Mouse (Mus musculus) gastrocnemius, postnatal 10 days (tissue): ENCODE results near the gene Rrh. TPM values are rescaled to one million over a fixed set of nuclear protein-coding genes. Genes with fewer than 3 reads are reported as not detected.

Source experiments
- DNase-seq: peaks from one replicate; pipeline ENCODE4 v3.0.0; 2021; ENCODE audit warnings: mixed read lengths
- long read RNA-seq, 2 experiments: library from polyadenylated mRNA; stranded (forward); transcript quantifications; one replicate each; pipeline ENCODE4 v2.0.0; 2021
- total RNA-seq, 2 experiments: library from RNA; stranded (reverse); gene quantifications; 2 replicates each; pipeline ENCODE4 v1.2.3; 2021

Rrh gene
- total RNA-seq, result under 1 TPM; 0.07 to 0.27 TPM
- long read RNA-seq, experiment 1, result 0 reads
- long read RNA-seq, experiment 2, result 0 reads

DNA sequence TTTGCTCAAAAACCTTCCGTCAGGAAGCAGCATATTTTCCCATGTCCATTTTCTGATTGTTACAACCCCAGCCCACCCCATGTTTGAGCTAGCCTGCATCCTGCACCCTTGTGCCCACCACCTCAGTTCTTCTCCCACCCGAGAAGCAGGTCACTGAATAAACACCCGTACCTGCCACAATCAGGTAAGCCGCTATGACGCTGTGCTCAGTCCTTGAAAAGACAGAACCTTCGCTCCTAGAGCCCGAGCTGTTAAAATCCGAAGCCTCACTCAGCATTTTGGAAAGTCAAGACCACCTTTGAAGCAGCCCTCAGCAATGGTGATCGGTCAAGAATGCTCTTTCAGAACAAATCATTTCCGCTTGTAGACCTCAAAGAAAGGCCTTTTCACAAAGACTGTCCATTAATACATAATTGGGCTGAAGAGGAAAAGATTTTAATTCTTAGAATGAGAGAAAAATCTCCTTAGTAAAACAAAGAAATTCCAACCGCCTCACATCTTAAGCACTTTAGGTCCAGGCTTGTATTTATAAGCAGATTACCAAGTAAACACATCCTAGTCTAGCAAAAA lies at the start of gene Rrh:
Gene Rrh (minus strand): TSS at position 382 of the 570 bp plus-strand sequence.
- no peak for DNase-seq

DNA sequence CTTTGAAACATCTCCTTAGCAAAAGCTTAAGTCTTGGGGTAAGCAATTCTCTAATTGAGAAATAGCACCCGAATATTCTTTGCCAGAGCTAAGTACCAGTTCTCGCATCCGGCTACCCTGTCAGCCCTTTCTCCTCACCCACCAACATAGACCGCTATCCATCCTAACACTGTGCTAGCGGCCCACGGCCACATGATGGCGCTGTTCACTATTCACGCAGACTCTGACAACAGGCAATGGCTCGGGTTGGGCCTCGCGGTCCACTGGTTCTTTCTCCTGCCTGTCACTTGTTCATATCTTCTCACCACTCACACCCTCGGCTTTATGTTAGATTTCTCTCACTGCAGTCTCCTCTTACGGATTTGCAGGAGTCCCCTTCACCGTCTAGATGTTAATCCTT lies 41.3 kb upstream of the Rrh start:
- peak; percentile 56 for DNase-seq

DNA sequence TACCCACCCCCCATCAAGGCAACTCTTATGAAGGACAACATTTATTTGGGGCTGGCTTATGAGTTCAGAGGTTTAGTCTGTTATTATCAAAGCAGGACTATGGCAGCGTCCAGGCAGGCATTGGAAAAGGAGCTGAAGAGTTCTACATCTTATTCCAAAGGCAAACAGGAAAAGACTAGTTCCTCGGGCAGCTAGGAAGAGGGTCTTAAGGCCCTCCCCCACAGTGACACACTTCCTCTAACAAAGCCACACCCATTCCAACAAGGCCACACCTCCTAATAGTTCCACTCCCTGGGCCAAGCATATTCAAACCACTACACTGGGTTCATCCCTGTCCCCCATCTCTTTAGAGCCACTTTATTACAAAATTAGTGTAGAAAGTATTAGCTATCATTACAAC lies 40.2 kb upstream of the Rrh start:
- no peak for DNase-seq

DNA sequence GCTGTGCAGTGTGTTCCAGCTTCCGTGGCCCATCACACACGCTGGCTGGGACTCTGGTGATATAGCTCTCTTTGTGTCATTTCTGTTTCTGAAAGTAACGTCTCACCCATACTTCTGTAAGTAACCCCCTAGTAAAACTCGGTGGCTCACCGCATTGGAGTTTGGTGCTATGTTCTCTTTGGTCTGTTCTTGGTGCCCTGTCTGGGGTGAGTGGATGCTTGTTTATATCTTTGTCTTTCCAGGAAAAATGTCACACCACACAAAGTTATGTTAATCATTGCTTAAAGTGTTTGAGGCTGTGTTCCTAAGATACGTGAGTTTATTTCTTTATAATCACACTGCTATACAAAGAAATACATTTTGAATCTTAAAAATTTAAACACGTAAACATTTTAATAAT lies 24.5 kb upstream of the Rrh start:
- DNase-seq, result no peak

DNA sequence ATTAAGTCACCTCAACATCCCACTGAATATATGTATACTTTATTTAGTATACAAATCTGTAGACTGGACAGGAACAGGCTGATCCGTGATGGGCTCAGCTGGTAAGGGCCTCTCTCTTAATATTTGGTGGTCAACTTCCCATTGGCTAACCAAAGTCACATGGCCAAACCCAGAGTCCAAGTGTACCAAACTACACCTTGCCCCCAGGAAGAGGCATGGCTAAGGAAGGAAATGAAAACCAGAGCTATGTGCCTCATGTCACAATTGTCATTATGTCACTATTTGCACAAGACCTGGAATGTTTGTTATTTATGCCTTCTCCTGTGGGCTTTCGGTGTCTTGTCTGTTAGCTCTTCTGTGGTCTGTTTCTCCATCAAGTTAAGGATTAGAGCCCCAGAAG lies 23.5 kb upstream of the Rrh start:
- DNase-seq, result no peak

DNA sequence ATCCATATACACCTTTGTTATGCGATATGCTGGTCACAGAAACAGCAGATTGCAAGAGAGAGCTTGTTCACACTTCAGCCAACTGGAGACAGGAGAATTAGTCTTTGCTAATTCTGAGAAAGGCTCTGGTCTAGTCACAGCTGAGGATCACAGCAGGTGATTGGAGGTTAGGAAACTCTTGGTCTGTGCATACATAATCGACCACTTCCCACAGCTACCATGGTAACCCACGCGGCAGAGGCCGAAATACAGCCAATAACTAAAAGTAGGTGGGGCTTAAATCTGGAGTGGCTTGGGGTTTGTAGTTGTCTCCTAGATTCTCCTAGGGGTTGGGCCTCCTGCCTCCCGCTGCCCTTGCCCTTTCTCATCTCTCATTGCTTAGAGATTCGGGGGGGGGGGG lies 15.6 kb upstream of the Rrh start:
- DNase-seq, result no peak

DNA sequence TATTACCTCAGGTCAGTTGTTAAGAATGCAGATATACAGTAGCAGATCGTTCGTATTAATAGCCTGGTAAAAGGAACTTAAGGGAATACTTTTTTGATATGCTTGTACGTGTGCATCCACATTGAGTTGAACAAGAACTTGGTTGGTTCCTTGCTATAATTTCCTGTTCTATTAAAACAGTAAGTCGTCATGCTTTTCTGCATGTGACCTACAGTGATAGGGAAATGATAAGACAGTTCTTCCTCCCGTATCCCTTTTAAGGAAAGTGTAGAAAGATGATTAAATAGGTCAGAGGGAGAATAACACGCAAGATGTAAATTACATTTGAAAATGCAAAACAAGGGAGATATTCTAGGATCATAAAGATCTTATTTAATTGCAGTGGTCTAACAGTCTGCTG lies 14.6 kb upstream of the Rrh start:
- DNase-seq, result no peak

DNA sequence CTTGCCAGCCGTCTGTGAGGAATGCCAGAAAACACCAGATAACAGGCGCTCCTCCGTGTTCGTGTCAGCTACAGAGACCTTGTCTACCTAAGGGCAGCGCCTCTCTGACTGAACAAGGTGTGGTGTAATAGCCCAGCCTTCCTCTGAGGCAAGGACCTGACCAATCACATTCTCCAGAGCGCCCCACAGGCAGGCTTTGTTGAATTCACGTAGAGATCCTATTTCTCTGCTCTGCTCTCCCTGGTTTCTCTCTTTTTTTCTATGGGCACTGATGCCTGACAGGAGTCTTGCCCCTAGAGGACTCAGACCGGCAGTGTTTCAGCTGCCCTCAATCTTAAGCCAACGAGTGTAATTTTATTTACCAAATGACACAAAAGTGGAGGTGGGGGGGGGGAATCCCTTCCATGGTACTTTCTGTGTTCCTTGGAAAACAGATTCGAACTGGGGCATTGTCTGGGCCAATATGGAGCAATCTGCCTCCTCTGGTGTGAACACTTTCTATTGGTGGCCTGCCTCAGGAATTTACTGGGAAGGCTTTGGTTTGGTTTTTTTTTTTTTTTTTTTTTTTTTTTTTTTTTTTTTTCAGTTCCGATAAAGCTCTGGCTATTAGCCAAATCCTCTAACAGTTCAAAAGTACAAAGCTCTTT lies 13.8 kb upstream of the Rrh start:
- no peak for DNase-seq

DNA sequence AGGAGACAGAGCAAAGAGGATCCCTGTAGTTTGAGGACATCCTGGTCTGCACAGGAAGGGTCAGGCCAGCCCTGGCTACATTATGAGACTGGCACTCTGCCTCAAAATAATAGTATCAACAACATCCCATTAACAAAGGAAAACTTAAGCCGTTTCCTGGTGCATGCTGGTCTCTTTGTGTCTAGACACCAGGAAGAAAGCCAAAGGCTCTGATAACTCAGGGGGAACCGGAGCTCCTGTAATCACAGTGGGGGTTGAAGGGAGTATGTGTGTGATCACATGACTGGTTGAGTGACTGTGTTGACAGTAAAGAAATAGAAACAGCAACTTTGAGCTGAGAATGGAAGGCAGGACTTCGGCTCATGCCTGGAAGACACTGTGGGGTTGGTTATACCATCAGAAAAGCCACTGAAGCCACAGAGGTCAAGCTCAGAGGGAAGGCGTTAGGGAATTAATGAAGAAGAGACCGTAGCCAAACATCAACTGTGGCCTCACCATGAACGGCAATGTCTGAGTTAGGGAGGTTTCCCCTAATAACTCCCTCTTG lies 13.1 kb upstream of the Rrh start, which contains the start of gene Cfi:
Gene Cfi (plus strand): TSS at position 497 of the 547 bp plus-strand sequence.
- no peak for DNase-seq

DNA sequence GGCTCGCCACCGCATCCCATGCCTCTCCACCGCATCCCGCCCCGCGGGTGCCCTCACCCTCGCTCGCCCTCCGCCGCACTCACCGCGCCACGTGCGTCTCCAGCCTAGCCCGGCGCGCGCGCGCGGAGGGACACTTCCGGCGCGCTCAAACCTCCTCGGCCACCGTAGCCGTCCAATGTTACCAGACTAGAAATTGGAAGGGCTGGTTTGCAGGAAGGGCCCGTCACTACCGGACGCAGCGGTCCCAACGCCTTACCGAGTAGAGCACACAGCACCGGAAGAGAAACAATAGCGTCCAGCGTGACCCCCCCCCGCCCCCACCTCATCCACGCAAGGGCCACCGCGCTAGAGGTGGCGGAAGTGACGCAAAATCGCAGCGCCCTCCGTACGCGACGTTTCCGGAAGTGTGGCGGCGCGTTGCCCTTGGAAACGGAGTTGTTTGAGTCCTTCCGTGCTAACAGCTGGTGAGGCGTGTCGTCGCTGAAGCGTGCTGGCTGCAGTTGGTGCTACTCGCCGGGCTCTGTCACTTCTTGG lies 8.7 kb upstream of the Rrh start, which contains the start of gene Gar1:
Gene Gar1 (minus strand): TSS at position 362 of the 534 bp plus-strand sequence.
- DNase-seq, result peak; percentile 95

DNA sequence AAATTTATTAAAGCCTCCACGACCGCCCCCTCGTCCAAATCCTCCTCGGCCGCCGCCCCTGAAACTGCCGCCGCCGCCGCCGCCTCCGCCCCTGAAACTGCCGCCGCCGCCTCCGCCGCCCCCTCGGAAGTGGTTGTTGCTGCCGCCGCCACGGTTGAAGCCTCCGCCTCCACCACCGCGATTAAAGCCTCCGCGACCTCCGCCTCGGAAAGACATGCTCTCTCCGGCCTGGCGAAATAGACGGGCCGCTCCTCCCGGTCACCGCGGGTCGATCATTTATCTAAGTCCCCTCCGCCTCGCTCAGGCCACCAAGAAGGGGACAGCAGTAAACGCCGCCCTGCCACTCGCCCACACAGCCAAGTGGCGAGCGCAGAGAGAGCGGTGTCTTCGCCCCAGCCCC lies 8.2 kb upstream of the Rrh start:
- DNase-seq, result peak; percentile 42

DNA sequence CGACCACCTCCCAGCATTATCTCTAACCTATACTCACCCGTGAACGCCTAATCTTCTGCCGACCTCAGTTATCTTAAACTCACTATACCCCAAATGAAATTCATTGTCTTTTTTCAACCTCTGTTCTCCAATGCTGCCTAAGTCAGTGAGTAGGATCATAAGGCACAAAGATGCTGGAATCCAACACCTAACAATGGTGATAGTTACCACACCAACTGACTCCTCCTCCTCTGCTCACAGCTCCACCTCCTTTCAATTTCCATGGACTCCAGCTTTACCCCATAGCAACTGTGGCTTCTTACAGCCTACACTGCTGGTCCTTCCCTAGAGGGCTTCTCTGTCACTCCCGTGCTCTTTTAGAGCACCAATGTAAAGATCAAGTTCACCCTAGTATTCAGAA lies 5.3 kb upstream of the Rrh start:
- no peak for DNase-seq

DNA sequence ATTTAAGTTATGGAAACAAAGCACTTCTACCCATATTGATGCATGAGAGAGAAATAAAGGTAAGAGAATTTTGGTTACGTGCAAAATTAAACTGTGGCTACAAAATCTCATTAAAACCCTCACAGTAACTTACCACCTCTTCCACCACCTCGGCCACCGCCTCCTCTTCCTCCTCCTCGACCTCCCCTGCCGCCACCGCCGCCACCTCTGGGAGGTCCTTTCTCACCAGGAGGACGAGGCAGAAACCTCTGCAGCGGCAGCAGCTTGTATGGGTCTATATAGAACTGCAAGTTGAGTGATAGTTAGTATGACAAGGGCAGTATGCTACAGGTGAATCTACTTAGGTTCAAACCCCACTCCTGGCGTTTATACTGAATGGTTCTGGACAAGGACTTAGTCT lies 4.3 kb upstream of the Rrh start:
- no peak for DNase-seq

DNA sequence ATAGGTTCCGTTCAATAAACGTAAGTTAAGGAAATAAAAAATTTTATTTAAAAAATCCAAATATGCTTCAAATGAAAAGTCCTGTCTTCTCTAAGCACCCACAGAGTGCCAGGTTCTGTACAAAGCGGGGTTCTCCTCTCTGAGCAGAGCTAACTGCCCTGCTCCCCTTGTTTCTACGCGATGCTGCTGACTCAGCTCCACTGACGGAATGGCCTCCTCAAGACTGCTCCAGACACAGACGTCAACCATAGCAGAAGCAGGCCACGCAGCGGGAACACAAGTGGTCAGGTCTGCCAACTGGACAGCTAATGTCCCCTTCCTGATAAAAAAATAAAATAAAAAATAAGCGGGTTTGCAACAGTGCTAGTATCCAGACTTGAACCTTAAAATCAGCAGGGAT lies 2.5 kb upstream of the Rrh start:
- DNase-seq, result no peak

DNA sequence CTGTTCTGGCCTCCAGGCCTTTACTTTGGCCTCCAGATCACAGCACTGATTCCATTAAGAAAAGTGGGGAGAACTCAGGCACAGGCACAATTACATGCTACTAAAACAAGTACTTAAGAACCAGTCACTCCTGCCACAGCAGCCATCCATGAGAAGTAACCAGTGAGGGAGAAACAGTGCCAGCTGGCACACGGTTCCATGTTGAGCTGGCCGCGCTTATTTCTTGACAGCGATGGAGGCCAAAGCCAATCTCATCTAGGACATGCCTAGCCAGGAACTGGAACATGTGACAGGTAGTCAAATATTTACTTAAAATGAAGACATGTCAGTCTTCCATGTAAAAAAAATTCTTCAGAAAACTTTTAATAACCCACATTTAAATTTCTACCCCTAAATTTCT lies 1.8 kb upstream of the Rrh start:
- DNase-seq, result peak; percentile 16

DNA sequence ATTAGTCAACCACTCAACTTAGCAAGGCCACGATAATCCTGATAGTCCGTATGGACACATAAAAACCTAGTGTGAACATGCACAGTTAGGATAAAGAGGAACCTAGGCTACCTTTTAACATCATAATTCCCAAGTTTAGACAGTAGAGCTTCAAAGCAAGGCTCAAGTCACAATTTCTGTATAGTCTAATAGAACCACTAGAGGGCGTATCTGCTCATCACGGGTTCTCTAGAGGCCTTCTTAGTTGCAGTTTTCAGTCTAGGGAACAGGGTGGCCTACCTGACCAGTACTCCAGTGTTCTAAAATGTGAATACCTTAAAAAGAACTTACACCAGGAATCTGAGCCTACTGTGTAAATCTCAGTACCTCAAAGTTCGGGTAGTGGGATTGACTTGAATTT lies 906 bp upstream of the Rrh start:
- no peak for DNase-seq

DNA sequence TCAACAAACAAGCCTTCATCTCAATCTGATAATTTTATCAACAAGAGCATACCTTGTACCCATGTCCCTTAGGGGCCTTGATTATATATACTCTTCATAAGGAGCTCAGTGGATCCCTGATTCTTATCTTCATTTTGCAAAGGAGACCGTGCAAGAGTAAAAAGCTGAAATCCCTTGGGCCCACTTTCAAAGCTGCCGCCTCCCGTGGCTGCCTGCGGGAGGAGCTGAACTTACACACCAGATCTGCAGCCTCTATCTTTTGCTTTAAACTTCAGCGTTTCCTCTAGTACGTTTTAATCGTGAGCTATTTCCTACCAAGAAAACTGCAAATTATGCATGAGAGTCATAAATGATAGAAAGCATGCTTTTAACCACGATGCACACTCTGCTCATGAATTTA lies 651 bp downstream of the Rrh start:
- DNase-seq, result no peak

DNA sequence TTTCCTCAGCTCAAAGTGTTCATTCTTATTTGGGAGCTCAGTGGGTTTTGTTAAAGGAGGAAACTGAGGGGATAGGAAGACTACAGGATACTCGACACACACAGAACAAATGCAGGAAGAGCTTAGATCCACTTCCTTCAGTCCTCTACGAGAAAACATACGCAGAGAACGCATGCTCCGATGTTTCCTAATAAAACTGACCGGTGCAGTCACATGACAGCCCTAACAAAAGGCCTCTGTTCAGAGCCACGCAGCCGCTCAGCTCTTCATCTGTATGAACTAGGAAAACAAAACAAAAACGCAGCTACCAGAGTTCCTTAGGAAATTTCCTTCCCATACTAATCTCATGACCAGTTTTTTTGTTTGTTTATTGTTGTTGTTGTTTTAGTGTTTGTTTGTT lies 1.5 kb downstream of the Rrh start:
- no peak for DNase-seq

DNA sequence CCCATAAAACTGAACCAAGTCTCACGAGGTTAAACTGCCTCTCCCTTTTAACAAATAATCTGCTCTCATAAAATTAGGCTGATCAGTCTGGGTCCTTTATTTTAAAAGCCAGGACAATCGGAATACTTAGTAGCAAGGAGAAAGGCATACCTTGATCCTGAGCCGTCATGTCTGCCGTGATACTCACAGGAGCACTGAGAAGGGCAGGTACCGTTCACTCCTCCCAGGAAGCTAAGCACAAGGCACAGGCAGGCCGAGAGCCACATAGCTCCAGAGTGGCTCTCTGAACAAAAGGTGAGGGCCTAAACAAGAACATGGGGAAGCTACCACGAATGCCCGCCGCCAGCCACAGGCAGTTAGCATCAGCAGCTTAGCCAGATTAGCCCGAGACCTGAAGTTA lies 18.6 kb downstream of the Rrh start, which contains the start of gene Lrit3:
Gene Lrit3 (minus strand): TSS at position 266 of the 400 bp plus-strand sequence.
- DNase-seq, result no peak

DNA sequence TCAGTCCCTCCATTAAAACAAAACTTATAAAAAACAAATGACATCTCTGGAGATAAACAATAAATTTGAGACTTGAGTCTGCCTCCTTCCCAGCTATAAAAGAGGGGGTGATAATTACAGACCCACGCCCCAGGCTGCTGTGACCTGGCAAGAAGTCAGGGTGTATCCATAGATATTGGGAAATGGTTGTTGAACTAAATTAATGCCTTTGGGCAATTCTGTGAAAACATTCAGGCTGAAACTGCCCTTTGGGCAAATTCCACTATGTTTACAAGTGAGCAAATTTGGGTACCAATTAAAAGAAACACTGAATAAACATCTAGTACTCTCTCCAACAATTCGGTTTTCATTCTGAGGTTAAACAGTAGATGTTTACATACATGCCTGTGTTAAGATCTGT lies 23.4 kb downstream of the Rrh start:
- DNase-seq, result no peak

DNA sequence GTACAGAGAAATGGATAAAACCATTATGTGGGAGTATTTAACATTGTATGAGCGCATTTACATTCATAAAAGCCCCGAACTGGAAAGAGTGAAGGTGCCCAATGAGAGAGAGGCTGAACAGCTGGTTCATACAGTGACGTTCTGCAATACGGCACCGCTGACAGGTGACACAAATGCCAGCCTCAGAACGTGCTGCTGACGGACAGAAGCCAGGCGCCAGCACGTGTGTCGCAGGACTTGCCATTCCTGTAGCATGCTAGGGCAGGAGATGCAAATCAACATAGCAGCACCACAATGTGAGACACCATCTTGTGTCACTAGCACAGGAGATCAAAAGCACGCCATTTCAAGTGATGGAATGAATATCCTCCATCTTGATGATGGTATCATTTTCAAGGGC lies 23.8 kb downstream of the Rrh start:
- DNase-seq, result no peak

DNA sequence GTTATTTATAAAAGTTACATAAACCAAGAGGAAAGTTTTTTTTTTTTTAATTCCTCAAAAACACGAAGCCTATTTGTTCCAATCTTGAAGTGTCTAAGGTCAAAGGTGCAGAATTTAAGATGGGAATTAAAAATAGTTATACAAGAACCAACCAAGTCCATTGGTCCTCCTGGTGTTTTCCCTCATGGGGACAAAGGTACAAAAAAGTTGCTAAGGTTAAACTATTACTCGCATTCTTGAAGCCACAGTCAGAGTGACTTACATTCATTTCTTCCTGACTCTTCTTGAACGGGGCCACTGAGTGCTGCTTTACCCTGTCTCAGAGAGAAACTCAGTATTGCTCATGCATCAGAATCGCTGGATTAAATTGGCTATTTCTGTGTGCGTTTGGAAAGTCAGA lies 25.0 kb downstream of the Rrh start:
- no peak for DNase-seq

DNA sequence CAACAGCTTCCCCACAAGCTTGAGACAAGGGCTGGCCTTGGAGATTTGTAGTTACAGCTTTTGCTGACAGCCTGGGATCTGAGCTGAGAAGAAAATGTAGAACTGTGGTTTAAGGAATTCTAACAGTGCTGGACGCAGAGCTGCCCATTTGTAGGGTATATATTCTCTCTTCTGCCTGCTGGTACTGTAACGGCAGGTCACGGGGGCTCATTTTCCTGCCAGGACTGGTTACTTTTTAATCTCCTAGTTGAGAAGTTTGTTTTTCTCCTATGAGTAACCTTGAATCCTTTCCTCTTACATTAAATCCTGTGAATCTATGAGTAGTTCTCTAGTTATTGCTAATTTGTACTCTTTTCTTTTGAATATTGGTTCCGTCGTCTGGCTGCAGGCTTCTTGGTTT lies 28.6 kb downstream of the Rrh start:
- no peak for DNase-seq

DNA sequence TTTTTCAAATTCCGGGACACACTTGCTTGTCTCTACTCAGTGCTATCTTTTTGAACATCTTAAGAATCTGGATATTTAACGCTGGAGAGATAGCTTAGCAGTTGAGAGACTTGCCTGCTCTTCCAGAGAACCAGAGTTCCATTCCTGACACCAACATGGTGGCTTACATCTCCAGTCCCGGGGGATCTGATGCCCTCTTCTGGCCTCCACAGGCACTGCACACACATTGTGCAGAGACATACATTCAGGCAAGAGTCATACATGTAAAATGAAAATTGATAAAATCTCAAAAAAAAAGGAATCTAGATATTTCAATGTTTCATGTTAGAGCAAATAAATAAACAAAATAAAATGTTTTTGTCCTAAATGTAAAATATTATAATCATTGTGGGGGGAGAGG lies 39.6 kb downstream of the Rrh start:
- no peak for DNase-seq
